Mouse (Mus musculus) retina, adult 2 months (tissue): ENCODE data around the gene Faap20.
"Not testable (repeated sequence)": the region's sequence is repeated elsewhere in the genome, so short reads cannot be mapped to it uniquely, and the experiment has no call there.

Experiments
- DNase-seq: peaks from one replicate; pipeline ENCODE4 v3.0.0-alpha.2; 2012; ENCODE audit warnings: low read depth, low spot score

The Faap20 gene

DNA sequence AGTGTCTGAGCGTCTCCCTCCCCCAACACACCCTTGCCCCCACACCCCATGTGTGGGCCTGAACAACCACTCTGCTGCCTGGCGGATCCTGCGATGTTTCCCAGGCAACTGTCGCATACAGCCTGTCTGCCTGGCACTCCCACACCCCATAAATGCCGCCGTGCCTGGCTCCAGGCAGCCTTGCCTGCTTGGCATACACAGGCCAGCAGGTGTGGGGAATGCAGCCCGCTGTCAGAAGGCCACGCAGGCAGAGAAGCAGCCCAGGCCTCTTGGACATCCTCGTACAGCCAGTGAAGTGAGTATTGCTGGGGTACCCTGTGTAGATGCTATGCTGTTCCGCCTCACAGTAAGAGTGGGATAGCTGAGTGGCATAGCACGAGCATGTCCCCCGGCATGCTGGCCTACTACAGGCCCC, 2.9 kb upstream of the Faap20 start:
- no peak for DNase-seq

DNA sequence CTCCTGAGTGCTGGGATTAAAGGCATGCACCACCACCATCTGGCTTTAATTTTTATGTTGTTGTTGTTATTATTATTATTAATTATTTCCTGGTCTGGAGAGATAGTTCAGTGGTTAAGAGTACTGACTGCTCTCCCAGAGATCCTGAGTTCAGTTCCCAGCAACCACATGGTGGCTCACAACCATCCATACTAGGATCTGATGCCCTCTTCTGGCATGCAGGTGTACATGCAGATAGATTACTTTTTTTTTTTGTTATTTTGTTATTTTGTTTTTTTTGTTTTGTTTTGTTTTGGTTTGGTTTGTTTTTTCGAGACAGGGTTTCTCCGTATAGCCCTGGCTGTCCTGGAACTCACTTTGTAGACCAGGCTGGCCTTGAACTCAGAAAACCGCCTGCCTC, 1.5 kb upstream of the Faap20 start:
- not testable (repeated sequence) for DNase-seq

DNA sequence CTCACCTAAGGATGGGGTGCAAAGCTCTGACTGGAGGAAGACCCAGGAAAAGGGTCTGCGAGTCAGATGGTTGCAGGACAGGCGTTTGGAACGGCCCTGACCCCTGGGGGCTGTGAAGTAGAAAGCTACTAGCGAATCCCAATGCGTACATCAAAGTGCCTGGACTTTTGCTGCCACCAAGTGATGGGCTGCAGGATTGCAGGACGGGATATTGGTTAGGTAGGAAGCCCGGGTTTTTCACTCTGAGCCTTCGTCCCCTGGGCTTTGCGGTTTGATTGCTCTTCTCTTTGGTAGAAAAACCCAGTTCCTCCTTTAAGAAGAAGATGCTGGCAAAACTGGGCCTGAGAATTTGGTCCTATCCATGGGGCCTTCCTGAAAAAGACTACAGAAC, 350 bp upstream of the Faap20 start:
- DNase-seq = peak; percentile 72

DNA sequence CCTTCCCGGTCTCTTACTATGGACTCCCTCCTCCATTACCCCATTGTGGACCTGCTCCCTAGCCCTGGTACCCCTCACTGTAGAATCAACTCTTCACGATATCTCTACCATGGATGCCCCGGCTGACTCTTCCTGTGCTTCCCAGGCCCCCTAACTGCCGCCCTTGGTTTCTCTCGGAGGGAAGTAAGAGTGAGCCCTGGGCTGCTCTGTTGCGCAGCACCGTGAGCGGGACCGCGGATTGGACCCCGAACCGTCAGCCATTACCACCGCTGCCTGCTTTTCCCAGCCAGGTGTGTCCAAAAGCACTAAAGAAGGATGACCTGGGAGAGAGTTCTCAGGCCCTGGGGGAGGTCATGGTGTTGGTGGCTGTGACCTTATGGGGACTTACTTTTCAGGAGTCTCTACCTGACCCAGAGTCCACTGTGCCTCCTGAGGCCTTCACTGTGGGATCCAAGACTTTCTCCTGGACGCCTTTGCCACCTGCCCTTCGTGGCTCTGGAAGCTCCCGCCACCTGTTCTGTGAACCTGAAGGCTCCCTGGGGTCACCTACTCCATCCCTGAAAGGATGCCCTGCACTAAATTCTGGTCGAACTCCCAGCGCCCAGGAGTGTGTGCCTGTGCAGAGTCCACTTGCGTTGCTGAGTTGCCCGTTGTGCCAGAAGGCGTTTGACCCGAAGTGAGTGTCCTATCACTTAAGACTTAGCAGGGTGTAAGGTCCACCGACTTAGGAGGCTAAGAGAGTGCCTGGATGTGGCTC, 937 bp downstream of the Faap20 start:
- DNase-seq = no peak

DNA sequence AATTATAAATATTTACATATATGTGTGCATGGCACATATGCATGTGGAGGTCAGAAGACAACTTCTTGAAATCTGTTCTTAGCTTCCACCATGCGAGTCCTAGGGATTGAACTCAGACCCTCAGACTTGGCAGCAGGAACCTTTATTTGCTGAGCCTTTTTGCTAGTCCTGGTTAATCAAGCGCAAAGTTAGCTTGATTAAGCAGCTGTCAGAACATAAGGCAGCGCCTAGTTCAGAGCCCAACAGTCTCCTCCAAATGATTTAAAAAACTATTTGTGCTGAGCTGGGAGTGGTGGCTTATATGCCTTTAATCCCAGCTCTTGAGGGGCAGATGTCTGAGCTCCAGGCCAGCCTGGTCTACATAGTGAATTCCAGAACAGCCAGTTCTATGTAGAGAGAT, 1.5 kb downstream of the Faap20 start:
- DNase-seq = no peak

DNA sequence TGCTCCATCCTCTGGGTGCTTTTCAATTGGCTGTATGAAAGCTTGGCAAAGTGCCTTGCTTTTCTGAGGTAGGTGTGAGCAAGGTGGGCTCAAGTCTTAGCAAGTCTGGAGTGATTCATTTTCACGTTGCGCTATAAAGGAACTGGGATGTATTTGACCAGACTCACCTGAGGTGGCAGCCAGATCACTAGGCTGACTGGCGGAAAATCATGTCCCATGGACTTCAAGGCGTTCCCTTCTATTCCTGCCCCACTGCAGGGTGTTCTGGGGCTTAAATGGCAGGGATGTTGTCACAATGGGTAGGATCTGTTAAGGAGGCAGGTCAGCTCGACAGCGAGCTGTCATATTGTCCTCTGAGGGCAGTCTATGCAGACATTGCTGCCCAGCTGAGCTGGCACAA, 2.7 kb downstream of the Faap20 start:
- DNase-seq = no peak

DNA sequence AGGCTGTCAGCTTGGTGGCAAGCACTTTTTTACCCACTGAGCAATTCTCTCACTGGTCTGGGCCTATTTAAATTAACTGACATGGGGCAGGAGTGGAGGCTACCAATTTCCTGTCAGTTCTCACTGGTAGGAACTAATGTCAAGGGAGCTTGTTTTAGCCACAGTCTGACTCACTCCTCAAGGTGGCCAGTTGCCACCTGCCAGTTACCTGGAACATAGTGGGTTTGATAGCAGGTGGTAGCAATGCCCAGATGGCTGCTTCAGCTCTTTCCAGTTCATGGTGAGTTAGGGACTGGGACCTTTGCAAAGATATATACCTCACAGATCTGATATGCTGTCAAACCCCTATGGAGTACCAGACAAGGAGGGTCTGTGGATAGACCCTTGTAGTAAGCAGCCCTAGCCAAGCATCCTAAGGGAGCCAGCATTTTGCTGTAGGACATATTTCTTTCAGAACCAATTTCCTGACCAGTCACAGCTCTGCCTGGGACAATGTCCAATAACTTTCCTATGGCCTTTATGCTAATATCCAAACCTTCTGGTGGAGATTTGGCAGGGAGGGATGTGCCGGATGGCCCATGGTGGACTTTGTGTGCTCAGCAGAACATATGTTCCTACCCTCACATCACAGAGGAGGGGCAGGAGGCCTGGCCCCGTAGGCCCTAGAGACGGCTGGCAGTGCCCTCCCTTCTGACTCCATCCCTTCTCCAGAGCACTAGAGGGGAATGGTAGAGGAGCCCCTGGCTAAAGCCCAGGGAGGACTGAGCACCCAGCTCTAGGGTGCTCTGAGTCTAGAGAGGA, 15.1 kb downstream of the Faap20 start:
- DNase-seq = no peak

DNA sequence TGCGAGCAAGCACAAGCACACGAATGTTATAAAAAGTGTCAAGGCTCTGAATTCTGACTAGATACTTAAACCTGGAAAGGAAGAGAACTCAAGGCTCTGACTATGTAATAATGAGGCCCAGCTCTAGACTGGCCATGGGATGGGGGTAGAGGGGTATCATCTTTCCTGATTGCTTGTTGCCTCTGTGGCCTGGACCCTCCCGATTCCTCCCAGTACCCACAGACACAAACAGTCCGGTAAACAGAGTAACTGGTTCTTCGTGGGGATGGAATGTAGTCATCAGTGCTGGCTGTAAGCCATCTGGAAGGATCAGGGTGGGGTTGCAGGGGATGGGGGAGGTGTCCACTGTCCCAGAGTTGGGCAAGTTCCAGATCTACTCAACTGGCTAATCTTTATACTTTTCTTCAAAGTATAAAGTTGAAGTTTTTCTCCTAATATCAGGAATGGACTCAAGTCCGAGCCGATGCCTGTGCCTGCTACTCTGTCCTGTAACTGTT, 17.5 kb downstream of the Faap20 start:
- DNase-seq = no peak

DNA sequence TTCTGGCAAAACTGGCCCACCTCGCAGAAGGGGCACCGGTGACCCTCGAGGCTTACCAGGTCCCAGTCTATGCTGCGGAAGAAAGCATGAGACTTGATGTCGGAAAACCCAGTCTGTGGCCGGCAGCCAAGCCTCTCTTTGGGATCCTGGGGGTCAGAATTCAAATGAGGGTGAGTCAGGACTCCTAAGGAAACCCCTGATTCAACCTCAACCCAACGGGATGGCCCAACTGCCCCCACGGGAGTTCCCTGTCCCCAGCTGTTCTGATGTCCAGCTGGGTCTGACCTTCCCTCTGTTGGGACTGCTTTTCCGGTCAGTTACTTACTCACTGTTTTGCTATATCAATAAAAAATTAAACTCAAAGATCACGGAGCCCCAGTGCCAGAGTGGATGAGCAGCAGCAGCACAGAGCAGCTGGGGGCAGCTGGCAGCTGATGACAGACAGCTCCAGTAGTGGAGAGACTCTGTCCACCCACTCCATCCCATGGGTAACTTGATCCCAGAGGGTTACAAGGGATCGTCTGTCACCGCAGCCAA, 18.1 kb downstream of the Faap20 start:
- no peak for DNase-seq

DNA sequence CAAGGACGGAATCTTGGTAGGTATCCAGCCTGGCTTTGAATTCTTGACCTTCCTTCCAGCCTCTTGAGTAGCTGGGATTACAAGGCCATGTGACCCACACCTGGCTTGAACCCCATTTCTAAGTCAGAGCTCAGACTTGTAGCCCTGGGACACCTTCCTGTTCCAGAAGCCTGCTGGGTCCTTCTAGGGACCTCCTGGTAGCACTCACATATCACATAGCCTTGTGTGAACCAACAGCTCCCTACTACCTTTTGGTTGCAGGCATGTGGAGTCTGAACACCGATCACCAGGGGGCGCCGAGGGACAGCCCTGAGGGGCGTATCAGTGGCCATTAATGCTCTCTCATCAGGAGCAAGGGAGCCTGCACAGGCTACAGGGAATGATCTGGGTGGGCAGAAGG, 18.8 kb downstream of the Faap20 start:
- no peak for DNase-seq

DNA sequence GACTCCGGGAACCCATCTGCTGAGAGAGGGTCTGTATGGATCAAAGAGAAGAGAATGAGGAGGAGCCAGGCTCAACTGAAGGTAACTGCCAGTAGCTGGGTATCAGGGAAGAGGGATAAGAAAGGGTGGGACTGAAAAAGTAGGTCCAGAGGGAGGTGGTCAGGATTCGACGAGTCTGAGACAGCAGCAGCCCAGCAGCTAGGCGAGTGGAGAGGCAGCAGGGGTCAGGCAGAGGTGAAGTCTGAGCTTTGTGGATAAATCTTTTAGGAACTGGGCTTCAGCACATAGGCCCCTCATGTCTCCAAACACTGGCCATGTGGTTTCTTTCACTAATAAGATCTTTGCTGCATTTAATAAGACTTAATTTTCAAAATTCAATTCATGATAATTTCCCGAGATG, 24.8 kb downstream of the Faap20 start:
- no peak for DNase-seq

DNA sequence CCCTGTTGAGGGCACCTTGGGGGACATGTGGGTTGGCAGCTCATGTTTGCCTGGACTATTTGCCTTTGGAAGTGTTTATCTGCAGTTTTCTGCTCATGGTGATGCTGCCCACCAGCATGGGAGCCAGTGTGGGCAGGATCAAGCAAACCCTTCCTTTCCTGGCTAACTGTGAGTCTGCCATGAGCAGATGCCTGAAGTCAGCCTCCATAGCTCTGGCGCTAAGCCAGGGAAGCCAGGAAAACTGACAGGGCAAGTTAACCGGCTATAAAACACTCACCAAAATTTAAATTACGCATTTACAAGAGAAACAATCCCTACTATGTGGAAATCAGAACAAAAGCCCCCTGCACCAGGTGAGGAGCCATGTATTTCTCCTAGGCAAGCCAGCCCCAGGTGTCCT, 25.2 kb downstream of the Faap20 start:
- no peak for DNase-seq

DNA sequence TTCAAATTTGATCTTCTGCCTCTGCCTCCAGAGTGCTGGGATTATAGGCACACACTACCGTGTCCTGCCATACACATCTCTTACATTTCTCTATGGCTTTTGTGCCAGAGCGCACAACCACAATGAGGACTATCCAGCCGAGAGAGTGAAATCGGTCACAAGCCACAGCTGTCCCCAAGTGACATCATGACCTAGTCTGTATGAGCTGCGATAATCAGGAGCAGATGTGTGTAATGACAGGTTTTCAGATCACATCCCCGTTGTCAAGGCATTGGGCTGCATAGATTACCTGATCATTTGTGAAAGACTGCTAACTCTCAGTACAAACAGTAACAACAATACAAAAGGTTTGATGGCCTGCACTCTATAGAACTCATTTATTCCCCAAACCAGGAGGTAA, 28.4 kb downstream of the Faap20 start:
- no peak for DNase-seq

DNA sequence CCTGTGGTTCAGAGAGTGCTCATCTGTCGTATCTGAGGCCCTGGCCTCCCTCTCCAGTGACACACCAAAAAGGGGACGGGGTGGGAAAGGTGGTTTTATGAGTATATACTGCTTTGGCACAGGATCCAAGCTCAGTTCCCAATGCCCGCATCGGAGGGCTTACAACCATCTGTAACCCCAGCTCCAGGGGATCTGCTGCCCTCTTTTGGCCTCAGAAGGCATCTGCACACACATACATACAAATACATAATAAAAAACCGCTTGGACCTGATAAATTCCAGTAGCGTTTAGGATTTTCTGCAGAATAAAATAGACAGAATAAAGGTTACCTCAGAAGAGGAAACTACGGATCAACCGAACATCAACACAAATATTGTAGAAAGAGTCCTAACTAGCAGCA, 29.5 kb downstream of the Faap20 start:
- no peak for DNase-seq

DNA sequence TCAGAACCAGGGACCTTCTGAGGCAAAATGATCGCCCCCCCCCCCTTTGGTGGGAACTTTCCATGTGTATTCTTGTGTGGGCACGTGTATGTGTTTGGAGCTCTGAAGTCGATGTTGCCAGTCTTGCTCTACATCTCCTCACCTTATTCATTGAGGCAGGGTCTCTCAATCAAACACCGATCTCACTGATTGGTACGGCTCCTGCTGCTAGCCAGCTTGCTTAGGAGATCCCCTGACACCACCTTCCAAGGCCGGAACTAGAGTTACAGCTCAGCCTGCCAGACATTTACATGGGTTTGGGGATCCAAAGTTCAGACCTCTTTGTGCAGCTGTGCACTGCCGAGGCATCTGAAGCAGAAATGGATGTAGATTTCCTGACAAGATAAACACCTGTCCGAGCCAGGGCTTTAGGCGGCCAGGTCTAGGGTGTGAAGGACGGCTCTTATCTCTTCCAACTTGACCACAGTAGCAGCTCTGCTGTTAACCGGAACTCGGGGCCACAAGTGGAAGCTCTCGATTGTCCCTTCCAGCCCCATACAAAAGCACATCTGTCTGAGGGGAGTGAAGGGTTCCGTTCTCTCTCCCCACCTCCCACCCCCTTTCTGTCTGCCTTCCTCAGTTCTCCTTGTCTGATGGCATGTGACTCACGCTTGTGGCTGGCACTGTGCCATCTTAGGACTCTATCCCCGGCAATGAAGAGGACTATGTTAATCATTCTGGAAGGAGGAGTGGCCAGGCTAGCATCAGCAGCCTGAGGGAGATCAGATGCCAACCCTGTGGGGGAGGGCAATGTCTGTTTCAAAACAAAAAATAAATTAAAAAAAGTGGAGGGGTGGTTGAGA, 30.5 kb downstream of the Faap20 start:
- no peak for DNase-seq

DNA sequence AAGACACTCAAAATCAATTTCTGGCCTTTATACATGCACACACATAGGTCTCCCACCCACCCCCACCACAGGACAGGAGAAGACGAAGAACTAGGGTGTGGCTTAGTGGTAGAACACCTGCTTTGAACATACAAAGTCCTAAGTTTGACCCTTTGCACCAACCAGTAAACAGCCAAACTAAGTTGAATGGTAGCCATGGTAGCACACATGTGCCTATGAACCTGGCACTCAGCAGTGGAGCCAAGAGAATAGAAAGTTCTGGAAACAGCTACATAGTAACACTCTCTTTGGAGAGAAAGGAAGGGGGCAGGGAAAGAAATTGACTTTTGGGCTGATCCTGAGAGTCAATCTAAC, 31.1 kb downstream of the Faap20 start:
- no peak for DNase-seq

DNA sequence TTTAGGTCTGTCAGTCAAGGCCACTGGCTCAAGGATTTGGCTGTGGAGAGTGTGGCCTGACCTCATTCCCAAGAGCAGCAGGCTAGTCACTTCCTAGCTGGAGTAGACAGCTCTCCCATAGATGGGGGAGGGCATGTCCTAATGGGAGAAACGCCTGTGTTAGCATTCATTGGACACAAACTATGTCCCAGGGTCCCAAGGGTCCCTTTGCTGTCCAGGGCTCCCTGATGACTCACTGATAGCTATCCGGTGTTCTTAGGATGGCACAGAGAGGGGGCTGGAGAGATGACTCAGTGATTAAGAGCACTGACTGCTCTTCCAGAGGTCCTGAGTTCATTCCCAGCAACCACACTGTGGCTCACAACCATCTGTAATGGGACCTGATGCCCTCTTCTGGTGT, 31.6 kb downstream of the Faap20 start:
- no peak for DNase-seq

DNA sequence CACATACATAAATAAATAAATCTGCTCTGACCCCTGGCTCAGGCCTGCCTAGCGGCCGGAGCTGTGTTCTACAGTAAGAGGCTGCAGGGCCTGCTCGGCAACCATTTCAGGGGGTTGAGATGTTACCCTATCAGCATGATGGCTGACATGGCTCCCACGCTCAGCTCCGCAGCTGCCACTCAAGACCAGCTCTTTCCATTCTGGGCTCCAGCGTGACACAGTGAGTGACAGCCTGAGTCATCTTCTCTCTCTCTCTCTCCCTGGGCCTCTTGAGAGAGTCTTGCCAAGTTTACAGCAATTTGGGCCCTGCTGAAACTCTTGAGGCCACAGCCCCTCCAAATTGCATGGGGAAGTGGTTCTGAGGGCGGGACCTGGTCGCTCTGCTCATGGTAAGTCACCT, 32.0 kb downstream of the Faap20 start:
- no peak for DNase-seq

DNA sequence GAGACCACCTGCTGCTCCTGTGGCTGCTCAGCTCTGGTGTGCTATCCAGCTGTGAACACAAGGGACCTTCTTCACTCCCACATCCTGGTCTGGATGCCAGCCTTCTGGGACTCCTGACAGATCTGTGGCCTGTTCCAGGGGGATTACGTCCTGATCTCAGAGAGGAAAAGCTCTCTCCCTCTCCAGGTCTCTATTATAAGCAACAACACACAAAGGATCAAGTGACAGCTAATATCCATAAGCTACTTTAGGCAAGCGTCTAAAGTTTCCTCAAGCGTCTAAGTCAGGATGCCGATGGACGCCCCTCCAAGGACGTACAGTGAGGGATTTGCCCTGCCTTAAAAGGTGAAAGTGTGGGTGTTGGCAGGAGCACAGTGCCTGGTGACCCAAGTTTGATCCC, 32.6 kb downstream of the Faap20 start:
- peak; percentile 40 for DNase-seq

DNA sequence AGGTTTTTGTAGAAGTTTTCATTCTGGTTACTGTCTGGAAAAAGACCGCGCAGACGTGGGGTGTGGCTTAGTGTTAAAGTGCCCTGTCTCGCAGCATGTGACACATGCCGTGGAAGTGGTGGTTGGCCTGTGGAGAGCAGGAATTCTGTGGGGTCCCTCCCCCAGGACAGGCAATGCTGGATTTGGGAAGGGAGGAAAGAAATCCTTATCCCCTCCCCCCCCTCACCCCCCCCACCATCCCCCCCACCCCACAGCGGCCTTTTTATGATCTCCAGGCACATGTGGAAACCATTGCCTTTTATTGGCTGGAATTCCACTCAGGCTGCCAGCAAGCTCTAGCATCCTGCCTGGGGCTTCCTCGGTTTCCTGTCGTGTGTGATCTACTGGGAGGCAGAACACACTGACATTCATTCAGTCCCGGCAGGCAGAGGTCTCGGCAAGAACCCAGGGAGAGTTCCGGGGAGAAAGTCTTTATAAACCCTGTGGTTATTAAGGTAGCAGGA, 33.5 kb downstream of the Faap20 start:
- DNase-seq = no peak

DNA sequence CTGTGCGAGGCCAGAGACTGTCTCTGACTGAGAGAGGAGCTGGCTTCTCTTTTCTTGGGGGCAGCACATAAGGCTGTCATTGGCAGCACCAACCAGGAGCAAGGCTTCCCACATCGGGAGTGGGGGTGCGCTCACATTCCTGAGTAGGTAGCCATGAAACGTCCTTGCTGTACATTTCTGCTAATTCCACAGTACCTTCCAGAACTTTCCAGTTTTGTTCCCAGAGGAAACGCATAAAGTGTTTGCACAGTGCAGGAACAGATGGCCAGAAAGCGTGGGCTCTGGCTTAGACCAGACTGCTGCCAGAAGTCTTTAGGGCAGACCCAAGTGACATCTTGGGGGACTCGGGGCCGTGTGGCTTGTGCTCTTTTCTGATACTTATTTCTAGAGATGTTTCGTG, 34.0 kb downstream of the Faap20 start:
- DNase-seq = no peak
